Mouse (Mus musculus): ENCODE measurements around the gene Drosha.

- TF ChIP-seq CTCF (IDR thresholded peaks at IDR 0.05; ENCODE audit: control insufficient read depth, insufficient read depth, insufficient replicate concordance, low read depth, low read length), result no peak
- TF ChIP-seq POLR2A (IDR thresholded peaks at IDR 0.05; ENCODE audit: control insufficient read depth, low read depth, low read length), result no peak
Measured at GRCm38 (mm10) chr15:12876266-12876665, 51.7 kb downstream of the Drosha start.

Measured in testis, adult 2 months (tissue).